Mouse (Mus musculus): ENCODE data around the gene Usp15.

The Usp15 gene

DNA sequence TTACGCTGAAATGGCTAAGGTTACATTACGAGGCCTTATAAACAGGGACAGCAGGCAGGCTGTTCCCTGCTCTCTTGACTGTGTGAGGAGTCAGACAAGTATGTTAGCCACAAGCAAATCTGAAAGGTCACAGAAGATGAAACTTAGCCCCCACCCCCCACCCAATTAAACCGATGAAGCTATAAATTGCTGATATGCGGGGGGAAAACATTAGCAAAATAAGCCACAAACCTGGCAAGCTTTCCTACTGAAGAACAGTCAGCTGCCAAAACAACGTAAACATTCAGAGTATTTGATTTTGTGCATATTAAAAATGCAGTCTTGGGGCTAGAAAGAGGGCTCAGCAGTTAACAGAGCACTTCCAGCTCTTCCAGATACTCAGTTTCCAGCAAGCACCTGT, 88.7 kb downstream of the Usp15 start:
- DNase-seq (ENCODE audit: low spot score in 2 of 2), result no peak

DNA sequence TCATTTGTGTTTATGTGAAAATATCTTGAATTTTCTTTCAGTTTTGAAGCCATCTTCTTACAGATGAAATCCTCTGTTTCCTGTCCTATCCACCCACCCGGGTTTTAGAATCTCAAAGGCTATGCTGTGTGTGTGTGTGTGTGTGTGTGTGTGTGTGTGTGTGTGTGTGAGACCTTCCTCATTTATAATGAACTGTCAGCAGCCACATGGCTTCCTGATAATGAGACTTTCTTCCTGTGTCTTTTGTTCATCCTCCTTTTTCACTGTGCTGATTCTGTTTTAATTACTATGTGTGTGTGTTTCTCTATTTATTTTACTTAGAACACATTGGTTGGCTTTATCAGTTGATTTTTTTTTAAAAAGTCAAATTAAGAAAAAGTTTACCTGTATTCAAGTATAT, 95.5 kb downstream of the Usp15 start:
- no peak for DNase-seq (ENCODE audit: low spot score in 2 of 2)

DNA sequence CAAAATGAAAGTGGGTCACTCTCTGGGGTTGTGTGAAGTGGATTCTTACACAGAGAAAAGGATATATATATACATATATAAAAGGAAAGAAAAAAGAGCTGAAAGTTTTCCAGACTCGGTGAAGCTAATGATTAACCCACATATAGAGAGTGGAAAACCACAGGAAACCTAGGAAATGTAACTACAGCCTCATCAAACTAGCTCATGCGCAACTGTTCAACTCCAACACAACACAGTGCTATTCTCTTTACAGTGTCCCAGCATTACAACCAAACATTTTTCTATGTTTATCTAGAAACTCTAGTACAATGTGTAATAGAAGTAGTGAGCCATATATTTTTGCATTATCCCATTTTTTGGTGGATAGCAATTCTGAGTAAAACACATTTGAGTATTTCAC, 96.2 kb downstream of the Usp15 start:
- DNase-seq (ENCODE audit: low spot score in 2 of 2), result no peak

GRCm38 (mm10) chr10:123094504-123094903, 102.3 kb downstream of the Usp15 start:
- peak in 1 of 2 experiments; percentile 17 for DNase-seq (ENCODE audit: low spot score in 2 of 2)

GRCm38 (mm10) chr10:123092577-123092976, 104.2 kb downstream of the Usp15 start:
- DNase-seq (ENCODE audit: low spot score in 2 of 2), result no peak

- peak; percentile 18 to 22 for DNase-seq (ENCODE audit: low spot score in 2 of 2)
Measured at GRCm38 (mm10) chr10:123091737-123092136, 105.1 kb downstream of the Usp15 start.

DNA sequence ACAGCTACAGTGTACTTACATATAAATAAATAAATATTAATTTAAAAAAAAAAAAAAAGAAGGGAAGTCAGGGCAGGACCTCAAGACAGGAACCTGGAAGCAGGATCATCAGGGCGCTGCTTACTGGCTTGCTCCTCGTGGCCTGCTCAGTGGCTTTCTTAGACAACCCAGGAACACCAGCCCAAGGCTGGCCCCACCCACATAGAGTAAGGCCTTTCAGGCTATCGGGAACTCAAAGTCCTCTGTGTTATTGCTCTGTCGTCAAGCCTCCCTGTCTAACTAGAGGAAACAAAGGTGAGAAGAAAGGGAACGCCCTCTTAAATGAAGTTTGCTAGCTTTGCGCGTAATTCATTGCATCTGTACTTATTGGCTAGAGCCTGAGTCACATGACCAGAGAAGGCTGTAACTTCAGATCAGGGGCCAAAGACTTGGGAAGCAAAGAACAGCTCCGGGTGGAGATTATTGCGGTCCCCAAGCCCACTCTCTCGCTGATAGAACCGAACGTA, 107.3 kb downstream of the Usp15 start:
- DNase-seq (ENCODE audit: low spot score in 2 of 2), result no peak

DNA sequence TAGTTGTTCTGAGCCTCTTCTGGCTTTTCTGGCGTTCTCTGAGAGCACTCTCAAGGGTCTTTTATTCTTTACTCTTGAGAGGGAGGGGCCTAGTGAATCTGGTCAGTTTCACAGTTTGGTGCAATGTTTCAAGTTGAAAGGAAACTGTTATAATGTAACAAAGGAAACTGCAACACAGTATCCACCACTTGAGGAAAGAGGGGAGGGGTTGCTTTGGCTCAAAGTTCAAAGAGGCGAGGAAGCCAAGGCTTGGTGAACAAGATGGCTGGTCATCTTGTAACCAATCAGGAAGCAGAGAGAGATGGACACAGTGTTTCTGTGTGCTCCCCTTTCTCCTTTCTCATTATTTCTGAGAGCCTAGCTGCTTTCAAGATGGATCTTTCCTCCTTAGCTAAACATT, 109.9 kb downstream of the Usp15 start:
- DNase-seq (ENCODE audit: low spot score in 2 of 2), result no peak

- no peak for DNase-seq (ENCODE audit: low spot score in 2 of 2)
Measured at GRCm38 (mm10) chr10:123084900-123085641, 111.7 kb downstream of the Usp15 start.

DNA sequence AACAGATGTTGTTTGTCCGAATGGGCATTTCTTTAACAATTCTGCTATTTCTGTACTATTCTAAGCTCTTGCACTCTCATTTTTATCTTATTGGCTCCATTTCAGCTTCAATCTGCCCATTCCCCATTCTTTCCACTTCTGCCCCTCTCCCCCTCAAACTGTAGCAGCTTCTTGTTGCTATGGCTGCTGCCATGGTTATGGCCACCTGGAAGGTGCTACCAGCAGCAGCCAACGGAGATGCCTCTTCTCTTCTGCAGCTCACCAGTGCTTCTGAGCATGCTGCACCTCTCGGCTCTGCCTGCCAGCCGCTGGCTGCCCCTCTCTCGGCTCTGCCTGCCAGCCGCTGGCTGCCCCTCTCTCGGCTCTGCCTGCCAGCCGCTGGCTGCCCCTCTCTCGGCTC, 112.5 kb downstream of the Usp15 start:
- DNase-seq (ENCODE audit: low spot score in 2 of 2), result no peak

DNA sequence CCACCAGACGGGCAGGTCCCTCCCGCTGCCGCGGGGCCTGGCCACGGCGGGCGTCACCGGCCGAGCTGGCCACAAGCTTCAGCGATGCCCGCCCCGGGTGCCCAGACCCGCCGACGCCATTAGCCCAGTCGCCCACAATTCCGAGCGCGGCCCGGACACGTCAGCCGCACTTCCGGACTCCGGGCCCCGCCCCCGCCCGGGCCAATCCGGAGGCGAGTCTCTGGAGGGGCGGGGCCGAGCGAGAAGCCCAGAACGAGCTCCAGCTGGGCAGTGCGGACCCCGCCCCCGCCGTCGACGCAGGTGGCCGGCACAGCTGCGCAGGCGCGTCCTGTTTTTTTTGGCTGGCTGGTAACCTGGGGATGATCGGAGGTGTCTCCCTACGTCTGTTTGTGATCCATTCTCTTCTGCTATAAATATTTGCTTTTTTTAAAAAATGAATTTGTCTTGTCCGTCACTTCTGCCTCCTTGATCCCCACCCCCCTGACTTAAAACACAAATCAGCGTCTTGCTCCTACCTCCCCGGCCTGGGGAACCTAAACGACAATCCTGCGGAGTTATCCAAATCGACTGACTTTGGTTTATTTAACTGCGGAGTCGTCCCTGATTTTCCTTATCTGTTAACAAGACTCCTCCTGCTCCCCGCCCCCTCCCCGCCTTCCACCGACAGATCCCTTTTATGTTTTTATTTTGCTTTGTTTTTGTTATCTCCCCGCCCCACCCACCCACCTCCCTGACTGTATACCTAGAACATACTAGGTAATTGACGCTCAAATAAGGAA, 120.4 kb downstream of the Usp15 start, which contains the start of gene Mon2:
Gene Mon2 (minus strand): TSS at position 261 of the 779 bp plus-strand sequence.
- peak; percentile 94 to 96 for DNase-seq (ENCODE audit: low spot score in 2 of 2)

DNA sequence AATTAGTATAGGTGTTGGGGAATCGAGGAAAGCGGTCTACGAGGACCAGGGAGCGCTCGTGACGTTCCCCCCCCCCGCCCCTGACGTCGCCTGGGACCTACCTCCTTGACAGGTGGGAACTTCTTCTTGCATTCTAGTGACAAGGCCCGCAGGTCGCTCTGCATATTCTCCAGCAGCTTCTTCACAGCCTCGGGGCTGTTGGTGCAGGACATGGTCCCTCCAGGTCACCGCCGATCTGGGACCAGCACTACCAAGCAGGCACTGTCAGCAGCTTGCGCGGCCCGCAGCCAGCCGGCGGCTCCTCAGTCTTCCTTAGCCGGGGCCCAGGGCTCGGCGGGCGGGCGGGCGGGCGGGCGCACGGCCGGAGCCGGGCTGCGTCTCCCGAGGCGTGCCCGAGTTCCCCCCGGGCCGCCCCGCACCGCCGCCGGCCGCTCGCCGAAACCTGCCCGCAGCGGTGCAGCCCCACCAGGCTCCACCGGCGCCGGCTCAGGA, 121.0 kb downstream of the Usp15 start:
- no peak for DNase-seq (ENCODE audit: low spot score in 2 of 2)

DNA sequence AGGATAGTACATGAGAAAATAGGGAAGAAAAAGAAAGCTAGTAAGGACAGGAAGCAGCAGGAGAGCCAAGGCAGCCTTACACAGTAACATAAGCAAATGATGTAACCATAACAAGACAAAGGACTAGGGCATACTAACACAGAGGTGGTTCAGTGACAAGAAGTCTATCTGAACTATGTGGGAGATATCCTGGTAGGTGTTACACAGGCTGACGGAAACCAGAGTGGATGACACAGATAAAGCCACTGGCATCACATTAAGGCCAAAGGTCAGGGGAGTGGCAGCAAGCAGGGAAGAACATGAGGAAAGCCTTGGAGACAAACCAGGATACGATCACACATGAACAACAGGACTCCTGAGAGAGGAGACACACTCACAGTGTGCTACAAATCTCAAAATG, 124.8 kb downstream of the Usp15 start:
- no peak for DNase-seq (ENCODE audit: low spot score in 2 of 2)

- DNase-seq (ENCODE audit: low spot score in 2 of 2), result no peak
Measured at GRCm38 (mm10) chr10:123063021-123063420, 133.8 kb downstream of the Usp15 start.

DNA sequence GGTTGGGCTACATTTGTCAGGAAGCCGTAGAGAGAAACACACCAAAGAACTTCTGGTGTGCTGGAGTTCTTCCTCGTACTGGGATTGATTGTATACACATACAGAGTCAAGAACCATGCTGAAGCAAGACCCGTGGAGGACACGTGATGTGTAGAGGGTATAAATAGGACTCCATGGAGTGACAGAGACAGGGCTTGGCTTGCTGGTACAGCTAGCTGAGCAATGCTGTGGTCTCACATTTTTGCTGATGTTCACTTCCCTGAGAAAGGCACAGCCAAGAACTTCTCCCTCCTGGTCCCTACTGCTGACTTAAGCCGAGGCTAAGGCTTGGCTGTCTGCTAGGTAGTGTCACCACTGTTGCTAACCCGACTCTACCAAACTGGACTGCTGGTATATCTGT, 136.0 kb downstream of the Usp15 start:
- no peak for DNase-seq (ENCODE audit: low spot score in 2 of 2)

DNA sequence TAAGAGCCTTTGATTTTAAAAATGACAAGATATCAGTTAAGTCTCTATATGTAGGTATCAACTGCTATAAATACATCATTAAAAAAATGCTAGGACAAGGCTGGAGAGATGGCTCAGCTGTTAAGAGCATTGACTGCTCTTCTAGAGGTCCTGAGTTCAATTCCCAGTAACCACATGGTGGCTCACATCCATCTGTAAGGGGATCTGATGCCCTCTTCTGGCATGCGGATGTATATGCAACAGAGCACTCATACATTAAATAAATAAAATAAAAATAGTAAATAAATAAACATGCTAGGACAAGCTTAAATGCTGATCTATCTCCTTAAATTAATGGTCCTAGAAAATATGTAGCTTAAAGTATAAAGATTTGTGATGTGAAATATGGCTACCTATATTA, 139.7 kb downstream of the Usp15 start:
- DNase-seq (ENCODE audit: low spot score in 2 of 2), result no peak

- DNase-seq (ENCODE audit: low spot score in 2 of 2), result no peak
Measured at GRCm38 (mm10) chr10:123056463-123056862, 140.3 kb downstream of the Usp15 start.

DNA sequence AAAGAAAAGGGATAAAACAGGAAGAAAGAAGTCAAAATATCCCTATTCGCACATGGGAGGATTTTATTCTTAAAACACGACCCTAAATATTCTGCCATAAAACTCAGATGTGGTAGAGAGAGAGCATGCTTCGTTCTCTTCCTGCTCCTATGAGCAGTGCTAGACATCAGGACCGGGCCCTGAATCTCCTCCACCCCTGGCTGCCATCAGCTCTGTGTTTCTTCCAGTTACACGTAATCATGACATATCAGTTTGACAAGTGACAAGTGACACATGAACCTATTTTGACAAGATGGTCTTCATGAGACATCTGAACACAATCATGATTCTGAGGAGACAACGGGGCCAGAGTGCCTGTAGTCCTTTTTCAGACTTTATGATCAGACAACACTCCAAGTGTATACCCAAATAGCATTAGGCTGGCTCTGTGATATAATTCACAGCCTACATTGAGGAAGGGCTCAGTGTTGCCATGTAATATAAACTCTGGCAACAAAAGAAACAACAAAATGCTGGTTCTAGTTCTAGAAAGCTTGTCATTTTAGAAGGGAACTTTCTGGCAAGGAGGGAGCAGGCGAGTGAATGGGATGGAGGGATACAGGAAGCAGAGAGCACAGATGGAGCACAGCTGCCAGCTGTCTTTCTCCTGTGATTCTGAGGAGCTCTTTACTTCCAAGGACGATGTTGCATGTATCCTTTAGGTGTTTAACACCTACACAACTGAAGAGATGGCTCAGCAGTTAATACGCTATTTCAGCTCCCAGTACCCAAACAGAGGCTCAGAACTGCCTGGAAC, 141.4 kb downstream of the Usp15 start:
- no peak for DNase-seq (ENCODE audit: low spot score in 2 of 2)

Measured in urinary bladder, postnatal 36 days (tissue).